Mouse (Mus musculus) myocyte (in vitro differentiated cells): Measurements from ENCODE around the gene Ndufc1.

Experiments
- E2F4 ChIP-seq: IDR thresholded peaks from one replicate; pipeline ENCODE4 v1.6.1; 2011; ENCODE audit warnings: mild to moderate bottlenecking, control low read depth, moderate library complexity; ENCODE audit not compliant: insufficient read depth
- MAX ChIP-seq: IDR thresholded peaks from one replicate; pipeline ENCODE4 v1.6.1; 2011; ENCODE audit warnings: low read depth, mild to moderate bottlenecking, control low read depth
- MYOD1 ChIP-seq, 3 experiments: IDR thresholded peaks; one replicate each; pipeline ENCODE4 v1.6.1; 2011; ENCODE audit warnings: control low read depth in 2 of 3, low read depth in 2 of 3, mild to moderate bottlenecking in 2 of 3, moderate library complexity in 1 of 3; ENCODE audit not compliant: insufficient read length in 2 of 3, control insufficient read depth in 1 of 3
- POLR2A ChIP-seq: IDR thresholded peaks from one replicate; pipeline ENCODE4 v1.6.1; 2011; ENCODE audit warnings: low read depth, mild to moderate bottlenecking, control low read depth, moderate library complexity; ENCODE audit not compliant: insufficient read length
- REST ChIP-seq: IDR thresholded peaks from one replicate; pipeline ENCODE4 v1.6.1; 2011; ENCODE audit warnings: mild to moderate bottlenecking, control low read depth, moderate library complexity; ENCODE audit not compliant: insufficient read depth, insufficient read length
- USF1 ChIP-seq: IDR thresholded peaks from one replicate; pipeline ENCODE4 v1.6.1; 2011; ENCODE audit warnings: low read depth, mild to moderate bottlenecking, control low read depth, moderate library complexity

GRCm38 (mm10) chr3:51399531-51399930, 9.3 kb downstream of the Ndufc1 start:
- no peak for TF ChIP-seq POLR2A
- no peak for TF ChIP-seq MYOD1 (IDR thresholded peaks at IDR 0.05; ENCODE audit: control insufficient read depth in 1 of 3, insufficient read length in 2 of 3, low read depth in 2 of 3)
- no peak for TF ChIP-seq USF1
- no peak for TF ChIP-seq E2F4
- TF ChIP-seq MAX = no peak
- TF ChIP-seq REST = no peak
